In genomic region chr6:146108695-146109094, GRCm38 (mm10) we compare ENCODE assay signal across 27 mouse cellular contexts.
DNase-seq lines count a peak whose midpoint lies in the region; ATAC-seq and TF ChIP-seq lines count a peak whose summit lies in the region.
"Had no signal": no experiment of that assay in that cellular context is flagged by ENCODE, and none has a peak within 500 bp of the region (broad histone marks: within the 10 kb centered on the region; RNA-seq: fewer than 3 reads in every experiment).

No protein-coding gene starts in this region.

- H3K27me3 ChIP-seq in C2C12 (ENCODE audit: control insufficient read depth, insufficient read depth, insufficient read length), result no peaks in the 10 kb centered on the region
- H3K27me3 ChIP-seq in limb, embryonic 10.5 days (ENCODE audit: low read depth, poor library complexity, severe bottlenecking), result no peaks in the 10 kb centered on the region
- no peaks in the 10 kb centered on the region for H3K27me3 ChIP-seq in limb, embryonic 14.5 days (ENCODE audit: control insufficient read depth, insufficient read depth, low read length)
- H3K27me3 ChIP-seq: forebrain, embryonic 13.5 days; heart, embryonic 12.5 days; heart, embryonic 15.5 days had no signal

- no peaks in the 10 kb centered on the region for H3K36me3 ChIP-seq in C2C12 (ENCODE audit: control insufficient read depth, insufficient read depth)
- no peaks in the 10 kb centered on the region for H3K36me3 ChIP-seq in limb, embryonic 10.5 days
- no peaks in the 10 kb centered on the region for H3K36me3 ChIP-seq in limb, embryonic 14.5 days (ENCODE audit: control insufficient read depth, insufficient read depth, low read length)
- H3K36me3 ChIP-seq: embryonic facial prominence, embryonic 13.5 days; forebrain, embryonic 10.5 days; heart, embryonic 15.5 days had no signal

- ATAC-seq in limb, embryonic 14.5 days (ENCODE audit: low FRiP score, low read depth), result peak; percentile 26; the same call in 1 of the 2 replicates
- ATAC-seq in megakaryocyte-erythroid progenitor cell, adult 5-6 weeks (replicated peaks; ENCODE audit: low FRiP score, low TSS enrichment, poor library complexity, severe bottlenecking), result no peak
- no peak for ATAC-seq in monocyte, adult 5-6 weeks (replicated peaks; ENCODE audit: insufficient number of reproducible peaks, low FRiP score, low TSS enrichment, poor library complexity, severe bottlenecking)
- ATAC-seq: CD4-positive, CD25-positive, alpha-beta regulatory T cell, adult 4 months; forebrain, embryonic 13.5 days; forebrain, embryonic 16.5 days; hindbrain, postnatal 0 days; inflammation-experienced regulatory T-cells, adult 6 months had no signal

- no peak for TF ChIP-seq POLR2A in limb, embryonic 14.5 days (IDR thresholded peaks at IDR 0.05; ENCODE audit: borderline replicate concordance, extremely low read depth, insufficient read depth, insufficient read length)

- no peak overlapping the region for H3K4me3 ChIP-seq in C2C12 (ENCODE audit: insufficient read depth, poor library complexity, severe bottlenecking)
- H3K4me3 ChIP-seq in limb, embryonic 10.5 days, result no peak overlapping the region
- H3K4me3 ChIP-seq in limb, embryonic 14.5 days (replicated peaks; ENCODE audit: low read length), result no peak overlapping the region
- H3K4me3 ChIP-seq: embryonic facial prominence, embryonic 13.5 days; forebrain, embryonic 10.5 days; forebrain, embryonic 13.5 days; heart, embryonic 12.5 days; heart, embryonic 15.5 days had no signal

- no peaks in the 10 kb centered on the region for H3K9me3 ChIP-seq in limb, embryonic 10.5 days (replicated peaks)
- no peaks in the 10 kb centered on the region for H3K9me3 ChIP-seq in limb, embryonic 14.5 days (ENCODE audit: control insufficient read depth, low read length)
- H3K9me3 ChIP-seq: forebrain, embryonic 13.5 days; heart, embryonic 15.5 days had no signal

- H3K4me1 ChIP-seq in limb, embryonic 10.5 days, result peaks cover 13% of the 10 kb centered on the region
- H3K4me1 ChIP-seq in limb, embryonic 14.5 days (ENCODE audit: control insufficient read depth, insufficient read depth, low read length), result peaks cover 15% of the 10 kb centered on the region
- H3K4me1 ChIP-seq: heart, embryonic 15.5 days had no signal

- no peaks in the 10 kb centered on the region for H3K79me2 ChIP-seq in C2C12 (ENCODE audit: control insufficient read depth, insufficient read depth)

- H3K4me2 ChIP-seq in limb, embryonic 14.5 days (replicated peaks; ENCODE audit: low read depth, low read length, severe bottlenecking), result no peak overlapping the region
- H3K4me2 ChIP-seq: embryonic facial prominence, embryonic 13.5 days; forebrain, embryonic 13.5 days; heart, embryonic 12.5 days; heart, embryonic 15.5 days; hindbrain, embryonic 14.5 days had no signal

- H3K27ac ChIP-seq in limb, embryonic 10.5 days, result no peak overlapping the region
- H3K27ac ChIP-seq in limb, embryonic 14.5 days (replicated peaks; ENCODE audit: low read depth, low read length), result no peak overlapping the region
- H3K27ac ChIP-seq: embryonic facial prominence, embryonic 13.5 days; forebrain, embryonic 10.5 days; forebrain, embryonic 13.5 days; heart, embryonic 15.5 days; hindbrain, embryonic 14.5 days; hindbrain, postnatal 0 days had no signal

- H3ac ChIP-seq in C2C12 (ENCODE audit: control insufficient read depth, insufficient read length, low read depth), result no peak overlapping the region

- peak; percentile 63 for DNase-seq in heart, adult 11 months
- DNase-seq in heart, postnatal 4 days, result no peak
- DNase-seq in limb, embryonic 10.5 days (ENCODE audit: low spot score), result peak; percentile 20
- no peak for DNase-seq in limb, embryonic 14.5 days (ENCODE audit: low spot score)
- DNase-seq: adrenal gland, adult 2 months; adrenal gland, postnatal 14 days; B cell, adult 2 months; cerebellum, adult 11-12 months; cerebellum, adult 8-10 months; cerebellum, postnatal 10 days; gastrocnemius, postnatal 14 days; heart, adult 18-20 months; heart, postnatal 10 days; heart, postnatal 36 days had no signal

- no peaks in the 10 kb centered on the region for H3K79me3 ChIP-seq in C2C12 (ENCODE audit: low read depth)

- H3K9ac ChIP-seq in limb, embryonic 14.5 days (ENCODE audit: low read depth, low read length, severe bottlenecking), result no peak overlapping the region
- H3K9ac ChIP-seq: embryonic facial prominence, embryonic 13.5 days; forebrain, embryonic 13.5 days; heart, embryonic 12.5 days; heart, embryonic 15.5 days; hindbrain, embryonic 14.5 days had no signal

- TF ChIP-seq CTCF in C2C12 (IDR thresholded peaks at IDR 0.05; ENCODE audit: control insufficient read depth, insufficient read depth, insufficient read length), result no peak

- 80% methylated on average over 7 of the region's 7 CpGs for WGBS in limb, embryonic 10.5 days
- WGBS in limb, embryonic 14.5 days, result 67% methylated on average over 7 of the region's 7 CpGs

TF ChIP-seq in C2C12, 6 proteins besides CTCF, POLR2A, EP300 and RAD21:
- TF ChIP-seq USF1 (IDR thresholded peaks at IDR 0.05; ENCODE audit: low read depth), result no peak
- TF ChIP-seq MYOD1 (IDR thresholded peaks at IDR 0.05; ENCODE audit: control insufficient read depth, insufficient read length, low read depth), result peak; percentile 53
TF ChIP-seq in C2C12: peak in this region for 1.

Comparison
In these comparisons a context has a peak if more than half of its experiments do, and no peak if none do; other contexts are left out.
1. DNase-seq: peak in heart, adult 11 months (single experiment) and limb, embryonic 10.5 days (single experiment); none in heart, postnatal 4 days (single experiment) and limb, embryonic 14.5 days (single experiment).